Mouse (Mus musculus) liver, embryonic 13.5 days (tissue): ENCODE results near the gene Akr1c14. TPM values are rescaled to one million over a fixed set of nuclear protein-coding genes. Genes with fewer than 3 reads are reported as not detected.

Experiments
- ATAC-seq: fragments of 200-750 bp; cut with Nextera tagmentation; 2 replicates; pipeline ENCODE4 v1.8.0; 2017; ENCODE audit warnings: low read depth, mild to moderate bottlenecking, moderate number of reproducible peaks, moderate library complexity
- DNase-seq: peaks from one replicate; pipeline ENCODE4 v3.0.0; 2022
- H3K27ac ChIP-seq: fragments of 300-500 bp; sonication (generic); 2 replicates; pipeline ENCODE4 v1.5.1; 2015; ENCODE audit warnings: moderate library complexity, mild to moderate bottlenecking, inconsistent platforms
- H3K27me3 ChIP-seq: fragments of 300-500 bp; sonication (generic); 2 replicates; pipeline ENCODE4 v1.6.1; 2015; ENCODE audit warnings: mild to moderate bottlenecking, inconsistent platforms
- H3K36me3 ChIP-seq: fragments of 300-500 bp; sonication (generic); 2 replicates; pipeline ENCODE4 v1.6.1; 2015; ENCODE audit warnings: mild to moderate bottlenecking, inconsistent platforms
- H3K4me1 ChIP-seq: fragments of 300-500 bp; sonication (generic); replicated peaks from 2 replicates; pipeline ENCODE4 v1.6.1; 2015; ENCODE audit warnings: inconsistent platforms
- H3K4me2 ChIP-seq: fragments of 300-500 bp; sonication (generic); 2 replicates; pipeline ENCODE4 v1.6.1; 2015; ENCODE audit warnings: inconsistent platforms, mild to moderate bottlenecking, moderate library complexity
- H3K4me3 ChIP-seq: fragments of 300-500 bp; sonication (generic); replicated peaks from 2 replicates; pipeline ENCODE4 v1.5.1; 2015; ENCODE audit warnings: mild to moderate bottlenecking, inconsistent platforms
- H3K9ac ChIP-seq: fragments of 300-500 bp; sonication (generic); 2 replicates; pipeline ENCODE4 v1.6.1; 2015; ENCODE audit warnings: mild to moderate bottlenecking, inconsistent platforms
- H3K9me3 ChIP-seq: fragments of 300-500 bp; sonication (generic); replicated peaks from 2 replicates; pipeline ENCODE4 v1.6.1; 2016; ENCODE audit warnings: inconsistent platforms
- WGBS: fragments of 180-500 bp; shearing (Covaris S2); methylation state at CpG from one replicate; pipeline ENCODE4 v1.1.7; 2015; ENCODE audit not compliant: insufficient replicate concordance; 5-methylcytosine and 5-hydroxymethylcytosine counted together
- polyA plus RNA-seq: library from polyadenylated mRNA; unstranded; fragments of >200 nt; fragmentation: Nextera tagmentation; extraction: Ambion mirVana; gene quantifications from 2 replicates; pipeline ENCODE4 v1.2.1, GENCODE M21; 2015

The Akr1c14 gene
- polyA plus RNA-seq: 0.24 and 0.34 TPM in 2 replicates

DNA sequence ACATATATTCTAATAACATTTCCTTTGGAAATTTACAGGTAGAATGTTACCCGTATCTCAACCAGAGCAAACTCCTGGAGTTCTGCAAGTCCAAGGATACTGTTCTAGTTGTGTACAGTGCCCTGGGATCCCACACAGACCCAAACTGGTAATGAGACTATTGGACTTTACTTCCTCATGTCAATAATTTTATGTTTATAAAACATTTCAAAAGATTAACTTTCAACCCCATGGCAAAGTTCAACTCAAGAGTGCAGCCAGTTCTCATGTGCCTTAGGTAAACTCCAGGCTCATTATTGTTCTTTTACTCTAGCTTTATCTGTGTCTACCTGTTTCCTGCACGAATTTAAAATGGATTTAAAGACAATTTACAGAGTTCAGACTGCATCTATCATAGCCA is at the start of gene Akr1c14:
Gene Akr1c14, plus strand, starts transcription at position 293 of the 400 bp plus-strand sequence.
- peak; percentile 57 for ATAC-seq
- H3K4me2 ChIP-seq: no peak within 1 kb of the TSS

DNA sequence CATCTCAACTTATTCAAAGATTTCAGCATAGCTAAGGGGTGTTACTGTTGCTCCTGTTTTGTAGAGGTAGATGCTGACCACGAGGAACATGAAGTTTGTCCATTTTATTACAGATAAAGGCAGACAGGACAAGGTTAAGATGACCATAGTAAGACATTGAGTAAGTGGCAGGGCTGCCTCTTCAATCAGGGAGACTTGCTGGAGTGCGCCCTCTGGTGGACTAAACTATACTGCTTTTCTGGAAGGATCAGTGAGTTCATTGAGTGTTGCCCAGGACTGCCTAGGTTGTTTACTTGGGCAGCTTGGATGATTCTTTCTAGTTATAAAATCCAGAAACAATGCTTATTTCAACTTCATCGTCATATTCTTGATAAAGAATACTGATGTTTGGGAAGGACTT is 47.1 kb upstream of the Akr1c14 start:
- Histone ChIP-seq H3K27me3 (no peaks in the 10 kb centered on the region), H3K4me2 (no peak overlapping the region), H3K27ac (no peak overlapping the region), H3K9ac (no peak overlapping the region), H3K4me3 (no peak overlapping the region), H3K9me3 (no peaks in the 10 kb centered on the region), H3K4me1 (no peaks in the 10 kb centered on the region), H3K36me3 (no peaks in the 10 kb centered on the region)
- DNase-seq: peak; percentile 22
- 7% methylated on average over 3 of the region's 3 CpGs for WGBS
- no peak for ATAC-seq

More for the DNA sequence above, at the start of gene Akr1c14:
- no peaks in the 10 kb centered on the region for H3K4me1 ChIP-seq
- no peak for DNase-seq
- H3K9me3 ChIP-seq: no peaks in the 10 kb centered on the region
- H3K4me3 ChIP-seq: no peak within 1 kb of the TSS
- no peaks in the 10 kb centered on the region for H3K36me3 ChIP-seq
- H3K27ac ChIP-seq: no peak within 1 kb of the TSS
- no peak within 1 kb of the TSS for H3K9ac ChIP-seq
- 43% methylated on average over 2 of the region's 2 CpGs for WGBS
- H3K27me3 ChIP-seq: no peaks in the 10 kb centered on the region

GRCm38 (mm10) chr13:4010784-4011183 is 38.0 kb upstream of the Akr1c14 start:
- Histone ChIP-seq H3K9ac (no peak overlapping the region), H3K36me3 (no peaks in the 10 kb centered on the region), H3K4me3 (no peak overlapping the region), H3K4me2 (no peak overlapping the region), H3K4me1 (no peaks in the 10 kb centered on the region), H3K27me3 (no peaks in the 10 kb centered on the region), H3K9me3 (no peaks in the 10 kb centered on the region), H3K27ac (no peak overlapping the region)
- WGBS: 57% methylated on average over 4 of the region's 4 CpGs
- DNase-seq (no peak), ATAC-seq (no peak)

DNA sequence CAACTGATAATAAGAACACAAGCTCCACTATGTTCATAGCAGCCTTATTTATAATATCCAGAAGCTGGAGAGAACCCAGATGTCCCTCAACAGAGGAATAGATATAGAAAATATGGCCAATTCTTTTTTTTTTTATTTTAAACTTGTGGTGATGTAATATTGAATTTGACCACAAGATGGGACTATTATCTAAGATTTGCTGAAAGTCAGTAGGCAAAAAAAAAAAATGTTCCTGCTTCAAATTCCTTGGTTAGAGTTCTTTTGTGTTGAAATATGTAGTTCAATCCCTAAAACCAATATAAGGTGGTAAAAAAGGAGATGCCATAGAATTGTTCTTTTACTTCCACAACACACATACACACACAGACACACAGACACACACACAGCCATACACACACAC is 35.0 kb upstream of the Akr1c14 start:
- H3K36me3 ChIP-seq: no peaks in the 10 kb centered on the region
- DNase-seq (no peak), ATAC-seq (no peak)
- no peak overlapping the region for H3K9ac ChIP-seq
- no peaks in the 10 kb centered on the region for H3K27me3 ChIP-seq
- no peak overlapping the region for H3K27ac ChIP-seq
- no peak overlapping the region for H3K4me3 ChIP-seq
- H3K4me1 ChIP-seq: no peaks in the 10 kb centered on the region
- H3K4me2 ChIP-seq: no peak overlapping the region
- no peaks in the 10 kb centered on the region for H3K9me3 ChIP-seq

GRCm38 (mm10) chr13:4029897-4030296 is 18.9 kb upstream of the Akr1c14 start:
- 72% methylated on average over 2 of the region's 2 CpGs for WGBS
- H3K9me3 ChIP-seq: no peaks in the 10 kb centered on the region
- no peak overlapping the region for H3K4me2 ChIP-seq
- ATAC-seq: no peak
- no peaks in the 10 kb centered on the region for H3K36me3 ChIP-seq
- H3K4me3 ChIP-seq: no peak overlapping the region
- H3K27ac ChIP-seq: no peak overlapping the region
- DNase-seq: no peak
- H3K4me1 ChIP-seq: no peaks in the 10 kb centered on the region
- no peak overlapping the region for H3K9ac ChIP-seq
- H3K27me3 ChIP-seq: no peaks in the 10 kb centered on the region

GRCm38 (mm10) chr13:4032512-4032911 is 16.3 kb upstream of the Akr1c14 start:
- no peaks in the 10 kb centered on the region for H3K4me1 ChIP-seq
- no peak overlapping the region for H3K9ac ChIP-seq
- DNase-seq: no peak
- H3K9me3 ChIP-seq: no peaks in the 10 kb centered on the region
- H3K27me3 ChIP-seq: no peaks in the 10 kb centered on the region
- ATAC-seq: no peak
- no peak overlapping the region for H3K4me2 ChIP-seq
- H3K36me3 ChIP-seq: no peaks in the 10 kb centered on the region
- H3K4me3 ChIP-seq: no peak overlapping the region
- no peak overlapping the region for H3K27ac ChIP-seq
- 37% methylated on average over 3 of the region's 3 CpGs for WGBS

GRCm38 (mm10) chr13:4035052-4035451 is 13.8 kb upstream of the Akr1c14 start:
- Histone ChIP-seq H3K4me3 (no peak overlapping the region), H3K27me3 (no peaks in the 10 kb centered on the region), H3K36me3 (no peaks in the 10 kb centered on the region), H3K9ac (no peak overlapping the region), H3K27ac (no peak overlapping the region), H3K9me3 (no peaks in the 10 kb centered on the region), H3K4me2 (no peak overlapping the region), H3K4me1 (no peaks in the 10 kb centered on the region)
- DNase-seq (no peak), ATAC-seq (no peak)
- WGBS: 59% methylated on average over 3 of the region's 3 CpGs

DNA sequence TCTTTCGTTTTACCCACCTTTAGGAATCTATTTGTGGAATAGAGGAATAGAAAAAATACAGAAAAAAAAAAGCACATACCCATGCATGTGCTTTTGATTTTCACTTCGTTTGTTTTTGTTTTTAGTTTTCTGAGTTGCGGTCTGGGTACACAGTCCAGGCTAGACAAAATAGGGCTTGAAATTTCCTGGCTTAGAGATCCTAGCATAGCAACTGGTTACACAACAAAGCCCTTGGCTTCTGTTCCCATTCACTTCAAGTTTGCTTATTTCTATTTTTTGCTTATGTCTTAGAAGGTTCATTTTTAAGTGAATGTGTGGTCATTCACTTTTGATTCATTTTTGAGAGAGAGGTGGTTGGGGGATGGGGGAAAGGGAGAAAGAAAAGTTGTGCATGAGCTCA is 2.7 kb upstream of the Akr1c14 start:
- WGBS: 51% methylated on average over 3 of the region's 3 CpGs
- no peak for ATAC-seq
- no peak overlapping the region for H3K27ac ChIP-seq

DNA sequence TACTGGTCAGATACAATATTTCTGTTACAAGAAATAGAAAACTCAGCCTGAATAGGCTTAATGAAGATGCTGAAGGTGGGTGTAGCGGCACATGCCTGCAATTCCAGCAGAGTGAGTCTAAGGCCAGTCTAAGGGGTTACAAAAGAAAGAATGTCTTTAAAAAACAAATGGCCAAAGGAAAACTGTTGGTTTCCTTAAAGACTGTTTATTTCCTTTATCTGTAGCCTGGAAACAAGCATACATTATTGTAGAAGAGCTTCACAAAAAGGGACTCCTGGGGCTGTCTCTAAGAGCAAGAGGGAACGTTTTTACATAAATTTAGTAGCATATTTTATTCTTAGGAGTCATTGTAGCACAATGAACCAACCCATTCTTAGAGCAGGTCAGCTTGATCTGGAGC is 2.0 kb upstream of the Akr1c14 start:
- DNase-seq: no peak
- no peak overlapping the region for H3K9ac ChIP-seq
- H3K9me3 ChIP-seq: no peaks in the 10 kb centered on the region
- H3K4me2 ChIP-seq: no peak overlapping the region
- no peaks in the 10 kb centered on the region for H3K27me3 ChIP-seq
- no peaks in the 10 kb centered on the region for H3K36me3 ChIP-seq
- 45% methylated on average over 2 of the region's 2 CpGs for WGBS
- no peak for ATAC-seq
- H3K4me3 ChIP-seq: no peak overlapping the region
- no peaks in the 10 kb centered on the region for H3K4me1 ChIP-seq
- H3K27ac ChIP-seq: no peak overlapping the region

More for the DNA sequence above, 2.7 kb upstream of the Akr1c14 start:
- Histone ChIP-seq H3K9me3 (no peaks in the 10 kb centered on the region), H3K27me3 (no peaks in the 10 kb centered on the region), H3K4me2 (no peak overlapping the region), H3K4me1 (no peaks in the 10 kb centered on the region), H3K4me3 (no peak overlapping the region), H3K36me3 (no peaks in the 10 kb centered on the region), H3K9ac (no peak overlapping the region)
- no peak for DNase-seq

- WGBS: 84% methylated on average over 1 of the region's 1 CpGs
- H3K4me3 ChIP-seq: no peak overlapping the region
- ATAC-seq (no peak), DNase-seq (no peak)
- no peaks in the 10 kb centered on the region for H3K36me3 ChIP-seq
- H3K4me2 ChIP-seq: no peak overlapping the region
- no peaks in the 10 kb centered on the region for H3K9me3 ChIP-seq
- no peak overlapping the region for H3K9ac ChIP-seq
- no peaks in the 10 kb centered on the region for H3K27me3 ChIP-seq
- H3K4me1 ChIP-seq: no peaks in the 10 kb centered on the region
- H3K27ac ChIP-seq: no peak overlapping the region
Measured at GRCm38 (mm10) chr13:4048226-4048625, 585 bp upstream of the Akr1c14 start.

- Histone ChIP-seq H3K4me3 (no peak overlapping the region), H3K36me3 (no peaks in the 10 kb centered on the region), H3K4me2 (no peak overlapping the region), H3K4me1 (no peaks in the 10 kb centered on the region), H3K27ac (no peak overlapping the region), H3K9me3 (no peaks in the 10 kb centered on the region), H3K27me3 (no peaks in the 10 kb centered on the region), H3K9ac (no peak overlapping the region)
- DNase-seq (no peak), ATAC-seq (no peak)
Measured at GRCm38 (mm10) chr13:4049655-4050054, 844 bp downstream of the Akr1c14 start.

DNA sequence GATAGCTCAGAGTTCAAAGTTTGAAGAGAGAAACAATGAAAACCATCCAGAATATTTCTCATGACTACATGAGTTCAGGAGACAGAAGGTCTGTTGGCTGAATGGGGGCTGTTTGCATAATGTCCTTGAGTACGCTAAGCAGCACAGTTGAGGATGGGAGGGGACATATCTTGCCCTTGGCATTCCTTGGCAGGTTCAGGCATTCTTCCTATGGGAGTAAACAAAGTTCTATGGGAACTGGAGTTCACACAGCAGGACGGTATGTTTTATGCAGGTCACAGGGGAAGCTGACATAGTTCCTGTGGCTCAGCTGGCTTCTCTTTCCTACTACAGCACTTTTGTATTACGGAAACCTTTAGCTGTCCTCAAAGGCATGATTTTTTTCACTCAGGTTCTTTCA is 6.6 kb downstream of the Akr1c14 start:
- no peak overlapping the region for H3K9ac ChIP-seq
- ATAC-seq: no peak
- no peak overlapping the region for H3K4me3 ChIP-seq
- H3K36me3 ChIP-seq: no peaks in the 10 kb centered on the region
- no peaks in the 10 kb centered on the region for H3K9me3 ChIP-seq
- WGBS: 61% methylated on average over 3 of the region's 3 CpGs
- no peak overlapping the region for H3K27ac ChIP-seq
- no peak overlapping the region for H3K4me2 ChIP-seq
- no peak for DNase-seq
- H3K27me3 ChIP-seq: no peaks in the 10 kb centered on the region
- H3K4me1 ChIP-seq: no peaks in the 10 kb centered on the region

- Histone ChIP-seq H3K4me3 (no peak overlapping the region), H3K9me3 (no peaks in the 10 kb centered on the region), H3K27me3 (no peaks in the 10 kb centered on the region), H3K36me3 (no peaks in the 10 kb centered on the region), H3K27ac (no peak overlapping the region), H3K9ac (no peak overlapping the region), H3K4me2 (no peak overlapping the region), H3K4me1 (no peaks in the 10 kb centered on the region)
- WGBS: 49% methylated on average over 2 of the region's 2 CpGs
- DNase-seq (no peak), ATAC-seq (no peak)
Measured at GRCm38 (mm10) chr13:4056211-4056610, 7.4 kb downstream of the Akr1c14 start.
